Mouse (Mus musculus): ENCODE results near the gene Gm20817.
"Not testable (repeated sequence)": the region's sequence is repeated elsewhere in the genome, so short reads cannot be mapped to it uniquely, and the experiment has no call there.

Gene Gm20817

GRCm38 (mm10) chrY:68832628-68833027 is at the start of gene Gm20817:
Gm20817 (minus strand) TSS chrY:68832728.
- not testable (repeated sequence) for DNase-seq (ENCODE audit: low spot score)
